Mouse (Mus musculus) urinary bladder, postnatal 10 days (tissue): ENCODE results near the gene Gm28042.

Experiments
- DNase-seq: peaks from one replicate; pipeline ENCODE4 v3.0.0; 2022; ENCODE audit warnings: low spot score

The Gm28042 gene

GRCm38 (mm10) chr2:120059466-120059865 is 32.2 kb downstream of the Gm28042 start:
- no peak for DNase-seq

GRCm38 (mm10) chr2:120060190-120060589 is 32.9 kb downstream of the Gm28042 start:
- no peak for DNase-seq

- no peak for DNase-seq
Observed at GRCm38 (mm10) chr2:120060651-120061050, 33.4 kb downstream of the Gm28042 start.

- no peak for DNase-seq
Observed at GRCm38 (mm10) chr2:120062248-120062647, 35.0 kb downstream of the Gm28042 start.

GRCm38 (mm10) chr2:120064639-120065038 is 37.3 kb downstream of the Gm28042 start:
- DNase-seq = no peak

GRCm38 (mm10) chr2:120065243-120065642 is 38.0 kb downstream of the Gm28042 start:
- no peak for DNase-seq

- no peak for DNase-seq
Observed at GRCm38 (mm10) chr2:120066224-120066623, 38.9 kb downstream of the Gm28042 start.

- DNase-seq = no peak
Observed at GRCm38 (mm10) chr2:120068555-120069465, 41.5 kb downstream of the Gm28042 start.

GRCm38 (mm10) chr2:120069466-120069990 is 42.2 kb downstream of the Gm28042 start:
- no peak for DNase-seq

GRCm38 (mm10) chr2:120074096-120074495 is 46.8 kb downstream of the Gm28042 start:
- DNase-seq = no peak

GRCm38 (mm10) chr2:120076076-120076705 is 48.9 kb downstream of the Gm28042 start:
- no peak for DNase-seq

GRCm38 (mm10) chr2:120082416-120082815 is 55.1 kb downstream of the Gm28042 start:
- no peak for DNase-seq

- no peak for DNase-seq
Observed at GRCm38 (mm10) chr2:120084593-120085361, 57.5 kb downstream of the Gm28042 start.

- no peak for DNase-seq
Observed at GRCm38 (mm10) chr2:120086038-120086437, 58.7 kb downstream of the Gm28042 start.

GRCm38 (mm10) chr2:120087391-120087790 is 60.1 kb downstream of the Gm28042 start:
- DNase-seq = no peak

GRCm38 (mm10) chr2:120087897-120088296 is 60.6 kb downstream of the Gm28042 start:
- no peak for DNase-seq

- no peak for DNase-seq
Observed at GRCm38 (mm10) chr2:120090979-120091378, 63.7 kb downstream of the Gm28042 start.
